Mouse (Mus musculus) adrenal gland, postnatal 10 days (tissue): ENCODE measurements around the gene Runx1. TPM values are rescaled to one million over a fixed set of nuclear protein-coding genes. Genes with fewer than 3 reads are reported as not detected.

ENCODE experiments used
- DNase-seq: peaks from one replicate; pipeline ENCODE4 v3.0.0; 2021; ENCODE audit warnings: mixed read lengths
- long read RNA-seq, 2 experiments: library from polyadenylated mRNA; stranded (forward); transcript quantifications; one replicate each; pipeline ENCODE4 v2.0.0; 2021
- total RNA-seq, 2 experiments: library from RNA; stranded (reverse); gene quantifications; 2 replicates each; pipeline ENCODE4 v1.2.3; 2021

The Runx1 gene
- 1 to 10 TPM; 4.2 to 5.8 TPM for total RNA-seq
- long read RNA-seq, experiment 1, partial matches to known transcripts = 2 of 6 reads
- long read RNA-seq, experiment 1, other reads (novel, unspliced or antisense) = 3 of 6 reads
- long read RNA-seq, experiment 2, partial matches to known transcripts = 1 of 1 reads
- long read RNA-seq, experiment 2, other reads (novel, unspliced or antisense) = 0 of 1 reads

DNA sequence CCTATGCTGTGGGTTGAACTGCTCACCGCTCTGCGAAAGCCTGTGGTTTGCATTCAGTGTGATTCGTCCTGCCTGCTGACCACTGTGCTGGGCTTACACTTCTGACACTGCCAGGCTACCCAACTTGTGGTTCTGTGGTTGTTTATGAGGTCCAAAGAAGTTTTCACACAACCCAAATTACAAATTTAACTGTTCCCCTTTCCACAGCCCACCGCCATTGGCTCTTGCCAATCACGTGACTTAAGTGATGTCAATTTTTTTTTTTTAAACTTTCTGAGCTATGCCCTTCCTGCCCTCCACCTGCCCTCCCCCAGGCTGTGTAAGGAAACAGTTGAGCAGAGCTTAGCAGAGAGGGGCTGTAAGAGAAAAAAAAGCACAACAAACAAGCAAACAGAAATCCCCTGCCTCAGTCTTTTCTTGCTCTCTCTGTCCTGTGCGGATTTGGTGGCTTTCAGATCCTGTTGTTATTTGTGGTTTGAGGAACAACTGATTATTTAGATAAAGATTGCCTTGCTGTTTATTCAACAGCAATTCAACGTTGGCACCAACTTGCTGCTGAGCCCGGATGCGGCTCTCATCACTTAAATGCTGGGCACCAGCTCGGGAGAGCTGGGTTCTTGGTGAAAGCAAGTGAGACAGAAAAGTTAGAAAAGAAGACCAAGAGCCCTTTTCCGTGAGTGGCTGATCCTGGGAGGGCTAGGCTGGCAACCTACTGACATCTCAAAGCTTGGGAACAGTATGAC, at the start of gene Runx1:
Runx1 (minus strand) TSS at position 242 of the 743 bp plus-strand sequence.
- no peak for DNase-seq

DNA sequence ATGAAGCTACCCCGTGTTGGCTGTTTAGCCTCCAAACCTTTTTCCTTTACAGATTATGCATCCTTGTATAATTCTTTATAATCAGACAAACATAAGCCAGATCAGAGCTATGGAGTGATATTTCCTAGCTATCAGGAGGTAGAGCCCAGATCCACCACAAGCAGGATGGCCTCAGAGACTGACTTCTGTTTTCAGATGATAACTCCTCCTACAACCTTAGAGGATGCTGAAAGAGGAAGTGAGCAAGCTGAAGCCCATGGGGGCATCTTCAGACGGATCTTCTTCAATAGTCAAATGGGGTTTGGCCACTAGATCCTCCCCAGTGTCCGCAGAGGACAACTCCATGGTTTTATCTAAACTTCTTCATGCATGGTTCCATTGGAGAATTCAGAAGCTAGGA, 48.1 kb upstream of the Runx1 start:
- DNase-seq = no peak

DNA sequence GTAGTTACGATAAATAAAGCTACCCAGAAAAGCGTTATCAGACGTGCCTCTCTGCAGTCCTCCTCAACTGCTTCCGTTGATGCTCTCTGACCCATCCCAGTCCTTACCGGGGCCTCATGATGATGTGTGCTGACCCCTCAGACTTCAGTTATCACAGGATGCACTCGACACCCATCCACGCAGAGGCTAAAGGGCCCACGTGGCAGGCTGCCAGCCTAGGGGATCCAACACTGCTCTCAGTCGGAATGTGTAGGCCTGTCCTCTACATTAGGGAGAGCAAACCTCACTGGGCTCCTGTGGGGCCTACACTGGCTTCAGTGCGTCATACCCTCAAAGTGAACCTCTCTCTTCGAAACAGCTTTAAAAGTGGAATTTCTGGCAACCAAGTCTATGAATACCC, 45.8 kb upstream of the Runx1 start:
- no peak for DNase-seq

DNA sequence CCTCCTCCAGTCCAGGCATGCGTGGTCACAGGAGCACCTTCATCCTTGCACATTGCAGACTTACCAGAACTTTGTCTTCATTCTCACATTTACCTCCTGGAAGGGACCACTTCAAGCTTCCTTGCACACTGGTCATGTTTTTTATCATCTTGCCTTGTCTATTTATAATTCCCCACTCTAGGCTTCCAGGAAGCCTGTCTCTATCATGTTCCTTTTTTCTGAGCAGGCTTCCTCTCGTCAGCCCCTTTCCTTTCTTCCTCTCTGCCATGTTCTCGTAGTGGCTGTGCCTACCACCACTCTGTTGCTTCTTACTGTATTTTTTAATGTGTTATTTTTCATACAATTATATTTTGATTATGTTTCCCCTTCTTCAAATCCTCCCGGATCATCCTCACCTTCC, 42.6 kb upstream of the Runx1 start:
- no peak for DNase-seq

DNA sequence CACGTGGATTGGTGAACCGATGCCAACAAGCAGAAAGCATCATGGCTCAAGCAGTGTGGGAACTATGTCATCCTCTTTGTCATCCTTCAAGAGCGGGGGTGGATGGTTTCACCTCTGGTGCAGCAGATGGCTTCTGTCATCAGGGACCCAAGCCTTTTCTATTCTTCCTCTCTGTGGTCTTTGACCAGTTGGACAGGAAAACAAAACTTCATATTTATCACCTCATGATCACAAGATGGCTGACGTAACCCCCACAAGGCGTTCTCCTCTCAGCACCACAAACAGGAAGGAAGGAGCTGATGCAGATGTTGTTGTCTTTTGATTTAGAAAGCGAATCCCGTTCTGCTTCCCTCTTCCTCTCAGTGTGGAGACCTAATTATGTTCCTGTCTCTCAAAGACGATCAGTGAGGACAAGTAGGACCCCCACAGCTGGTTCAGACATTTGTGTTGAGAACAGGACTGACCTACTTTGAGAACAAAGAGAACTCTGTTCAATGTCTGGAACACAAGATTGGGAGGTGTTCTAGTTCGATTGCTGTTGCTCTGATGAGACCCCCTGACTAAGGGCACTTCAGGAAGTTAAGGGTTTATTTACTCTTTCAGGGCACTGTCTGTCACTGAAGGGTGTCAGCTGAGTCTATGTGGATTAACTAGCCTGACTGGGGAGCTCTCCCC, 41.4 kb upstream of the Runx1 start:
- DNase-seq = no peak

DNA sequence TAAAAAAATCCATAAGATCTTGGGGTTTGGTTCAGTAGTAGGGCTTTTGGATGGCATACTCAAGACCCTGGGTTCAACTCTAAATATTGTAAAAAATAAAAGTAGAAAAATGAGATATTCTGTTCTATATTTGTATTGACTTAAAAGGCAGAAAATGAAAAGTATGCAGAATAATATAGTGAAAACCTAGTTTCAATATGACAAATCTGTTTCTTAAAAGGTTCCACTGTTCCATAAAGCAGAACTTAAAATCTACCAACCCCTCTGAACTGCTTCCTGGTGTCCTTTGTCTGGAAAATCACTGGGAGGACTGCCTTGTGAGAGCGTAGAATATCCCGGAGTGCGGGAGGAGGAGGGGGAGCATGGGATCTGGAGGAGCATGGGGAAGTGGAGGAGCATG, 39.4 kb upstream of the Runx1 start:
- no peak for DNase-seq

DNA sequence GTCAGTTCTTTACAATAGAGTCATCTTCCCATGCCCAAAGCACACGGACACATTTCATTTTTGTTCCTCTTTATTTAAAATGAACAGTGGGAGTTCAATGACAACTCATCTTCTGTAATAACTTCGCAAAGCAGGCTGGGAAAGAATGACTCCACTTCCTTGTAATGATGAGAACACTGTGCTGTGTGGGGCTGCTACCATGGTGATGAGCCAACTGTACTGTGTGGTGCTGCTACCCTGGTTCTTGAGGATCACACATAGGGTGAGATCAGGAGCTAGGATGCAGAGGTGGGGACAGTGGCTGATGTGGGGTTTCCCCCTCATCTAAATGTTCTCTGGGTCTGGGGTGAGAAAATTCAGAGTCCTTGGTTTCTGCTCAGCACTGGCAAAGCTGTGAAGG, 38.2 kb upstream of the Runx1 start:
- no peak for DNase-seq

DNA sequence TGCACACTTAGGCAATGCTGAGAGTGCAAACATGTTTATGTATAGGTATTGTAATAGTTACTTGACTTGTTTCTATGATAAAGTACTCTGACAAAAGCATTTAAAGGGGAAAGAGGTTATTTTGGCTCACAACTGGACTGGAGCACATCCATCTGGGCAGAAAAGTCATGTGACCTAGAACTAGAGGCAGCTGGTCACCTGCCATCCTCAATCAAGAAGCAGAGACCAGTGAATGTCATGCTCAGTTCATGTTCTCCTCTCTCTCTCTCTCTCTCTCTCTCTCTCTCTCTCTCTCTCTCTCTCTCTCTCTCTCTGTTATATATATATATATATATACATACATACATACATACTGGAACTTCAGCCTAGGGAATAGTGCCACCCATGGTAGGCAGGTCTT, 37.2 kb upstream of the Runx1 start:
- DNase-seq = no peak

DNA sequence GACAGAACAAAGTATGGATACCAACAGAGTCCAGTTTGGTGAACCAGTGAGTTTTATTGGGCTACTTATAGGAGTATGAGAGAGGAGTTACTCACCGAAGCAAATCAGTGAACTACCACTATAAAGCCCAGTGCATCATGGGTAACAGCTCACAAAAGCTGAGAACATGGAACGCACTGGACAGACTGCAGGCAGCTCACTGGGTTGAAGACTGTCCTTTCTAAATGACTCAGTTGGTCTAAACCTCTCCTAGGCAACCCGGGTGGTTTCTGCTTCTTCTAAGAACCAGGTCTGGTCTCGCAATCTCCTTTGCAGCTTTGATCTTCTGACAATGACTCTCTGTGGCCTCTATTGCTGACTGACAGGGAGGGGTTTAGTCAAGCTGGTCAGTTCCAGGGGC, 36.5 kb upstream of the Runx1 start:
- no peak for DNase-seq

DNA sequence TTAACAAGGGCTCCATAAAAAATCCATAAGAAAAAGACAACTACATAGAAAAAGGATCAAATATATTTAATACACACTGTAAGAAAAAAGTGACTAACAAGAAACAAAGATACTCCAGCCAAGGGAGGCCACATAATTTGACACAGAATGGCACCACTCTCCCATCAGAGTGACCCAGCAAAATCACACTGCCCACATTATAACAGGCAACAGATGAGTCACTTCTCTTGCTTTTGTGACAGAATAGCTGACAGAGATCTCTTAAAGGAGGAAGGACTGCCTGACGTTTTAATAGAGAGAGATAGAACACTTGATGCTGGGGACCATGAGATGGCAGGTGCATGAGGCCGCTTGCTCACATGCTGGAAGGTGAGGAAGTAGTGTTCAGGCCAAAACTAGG, 35.6 kb upstream of the Runx1 start:
- no peak for DNase-seq

DNA sequence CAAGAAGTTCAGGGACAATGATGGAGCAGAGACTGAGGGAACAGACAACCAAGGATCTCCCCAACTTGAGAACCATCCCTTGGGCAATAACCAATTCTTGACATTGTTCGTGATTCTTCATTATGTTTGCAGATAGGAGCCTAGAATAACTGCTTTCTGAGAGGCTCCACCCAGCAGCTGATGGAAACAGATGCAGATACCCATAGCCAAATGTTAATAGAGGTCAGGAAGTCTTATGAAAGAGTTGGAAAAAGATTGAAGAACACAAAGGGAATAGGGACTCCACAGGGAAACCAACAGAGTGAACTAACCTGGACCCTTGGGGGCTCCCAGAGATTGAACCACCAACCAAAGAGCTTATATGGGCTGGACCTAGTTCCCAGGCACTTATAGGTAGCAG, 34.7 kb upstream of the Runx1 start:
- no peak for DNase-seq

DNA sequence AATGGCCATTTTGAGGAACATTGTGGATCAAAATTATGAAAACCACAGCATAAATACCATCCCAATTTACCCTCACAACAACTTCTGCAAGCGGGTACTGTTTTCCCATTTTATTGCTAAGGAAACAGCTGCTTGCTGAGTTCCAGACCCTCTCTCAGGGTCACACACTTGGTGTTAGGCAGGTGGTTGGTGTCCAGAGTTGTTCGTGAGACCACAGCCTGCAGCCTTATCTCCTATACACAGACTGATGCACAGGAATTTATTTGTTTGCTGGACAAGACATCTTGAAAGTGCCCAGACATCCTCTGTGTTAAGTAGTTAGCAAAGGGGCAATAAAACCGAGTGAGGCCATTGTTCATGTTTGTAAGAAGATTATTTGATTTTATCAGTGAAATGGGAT, 30.8 kb upstream of the Runx1 start:
- DNase-seq = no peak

DNA sequence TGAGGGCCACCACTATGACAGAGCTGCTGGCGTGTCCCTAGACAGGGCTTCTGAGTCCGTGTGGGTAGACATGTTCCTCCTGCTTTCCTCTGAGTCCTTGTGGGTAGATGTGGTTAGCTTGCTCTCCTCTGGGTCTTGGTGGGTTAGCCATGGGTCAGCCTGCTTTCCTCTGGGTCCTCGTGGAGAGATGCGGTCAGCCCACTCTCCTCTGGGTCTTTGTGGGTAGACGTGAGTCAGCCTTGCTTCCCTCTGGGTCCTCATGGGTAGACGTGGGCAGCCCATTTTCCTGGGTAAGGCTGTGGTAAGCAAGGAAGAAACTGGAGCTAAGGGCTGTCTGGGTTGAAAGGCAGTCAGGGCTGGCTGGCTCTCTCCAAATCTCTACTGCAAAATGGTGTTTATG, 26.3 kb upstream of the Runx1 start:
- no peak for DNase-seq

DNA sequence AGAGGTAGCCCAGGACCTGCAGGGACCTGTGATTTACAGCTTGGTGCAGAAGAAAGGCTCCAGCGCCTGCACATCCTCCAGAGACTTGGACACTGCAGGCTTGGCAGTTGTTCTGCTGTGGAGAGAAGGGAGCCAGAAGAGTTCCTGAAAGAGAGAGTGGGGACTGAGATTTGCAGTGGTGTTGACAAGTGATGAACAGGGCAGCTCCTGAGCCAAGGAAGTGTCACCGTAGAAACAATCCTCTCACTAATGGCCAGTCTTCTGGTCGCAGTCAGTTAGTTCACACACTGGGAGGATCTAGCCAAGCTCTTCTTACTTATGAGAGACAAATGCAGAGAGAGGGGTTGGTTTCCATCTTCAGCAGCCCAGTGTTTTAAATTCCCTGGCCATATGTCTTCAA, 24.5 kb upstream of the Runx1 start:
- DNase-seq = no peak

DNA sequence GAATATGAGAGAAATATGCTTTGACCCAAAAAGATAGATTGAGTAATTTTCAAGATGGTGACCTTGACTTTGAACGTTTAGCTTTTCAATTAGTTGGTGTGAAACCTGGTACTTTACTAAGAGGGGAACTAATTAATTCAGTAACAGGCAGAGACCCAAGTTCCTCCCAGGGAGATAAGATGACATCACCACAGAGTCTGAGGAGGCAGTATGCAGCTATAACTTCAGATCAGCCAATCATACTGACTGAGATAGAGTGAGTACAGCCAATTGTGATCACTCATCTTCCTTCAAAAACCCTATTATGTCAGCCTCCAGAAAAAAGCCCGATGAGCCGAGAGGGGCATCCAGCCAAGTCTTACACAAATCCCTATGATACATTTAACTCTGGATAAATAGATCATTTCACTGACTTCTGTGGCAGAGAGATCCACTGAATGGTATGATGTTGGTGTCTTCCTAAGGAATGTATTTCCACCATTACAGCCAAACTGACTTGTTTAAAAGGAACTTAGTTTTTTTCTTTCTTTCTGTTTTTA, 21.9 kb upstream of the Runx1 start:
- peak; percentile 38 for DNase-seq

DNA sequence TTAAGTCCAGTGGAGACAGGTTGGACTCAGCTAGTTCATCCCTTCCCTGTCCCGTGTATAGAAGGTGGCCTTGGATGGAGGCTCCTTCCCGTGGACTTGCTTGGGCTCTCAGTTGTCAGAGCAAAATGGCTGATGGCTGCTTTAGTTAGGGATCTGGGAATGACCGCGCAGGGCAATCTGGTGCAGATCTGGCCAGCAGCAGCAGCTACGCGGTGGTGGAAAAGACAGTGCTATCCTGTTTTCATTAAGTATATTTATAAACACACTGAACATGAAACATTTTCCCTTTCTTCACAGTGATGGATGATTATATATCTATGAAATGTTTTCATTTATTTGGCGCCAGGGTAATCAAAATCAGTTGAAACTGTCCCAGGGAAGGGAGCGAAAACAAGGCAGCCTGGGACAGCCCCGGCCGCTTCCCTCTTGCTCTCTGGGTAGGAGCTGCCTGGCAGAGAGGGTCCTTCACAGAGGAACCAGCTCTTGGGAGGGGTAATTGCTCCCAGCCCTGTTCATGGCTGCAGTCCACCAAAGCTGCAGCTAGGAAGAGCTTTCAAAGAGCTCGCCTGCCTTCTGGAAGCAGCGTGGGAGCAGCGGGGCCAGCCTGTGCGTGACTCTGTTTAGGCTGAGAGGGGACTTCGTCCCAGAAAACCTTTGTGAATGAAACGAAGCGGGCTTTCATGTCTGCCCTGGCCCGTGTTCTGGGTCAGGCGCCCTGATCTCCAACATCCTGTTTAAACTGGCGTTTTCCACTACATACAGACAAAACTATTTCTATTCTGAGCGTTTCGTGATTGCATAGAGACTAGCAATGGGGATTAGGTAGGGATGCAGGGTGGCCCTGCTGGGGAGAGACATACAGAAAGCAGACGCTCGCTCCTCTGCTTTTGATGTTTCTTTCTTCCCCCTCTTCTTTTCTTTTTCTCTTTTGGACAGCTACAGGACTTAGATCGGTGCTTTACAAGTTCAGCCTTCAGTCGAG, 19.6 kb upstream of the Runx1 start:
- DNase-seq = no peak

DNA sequence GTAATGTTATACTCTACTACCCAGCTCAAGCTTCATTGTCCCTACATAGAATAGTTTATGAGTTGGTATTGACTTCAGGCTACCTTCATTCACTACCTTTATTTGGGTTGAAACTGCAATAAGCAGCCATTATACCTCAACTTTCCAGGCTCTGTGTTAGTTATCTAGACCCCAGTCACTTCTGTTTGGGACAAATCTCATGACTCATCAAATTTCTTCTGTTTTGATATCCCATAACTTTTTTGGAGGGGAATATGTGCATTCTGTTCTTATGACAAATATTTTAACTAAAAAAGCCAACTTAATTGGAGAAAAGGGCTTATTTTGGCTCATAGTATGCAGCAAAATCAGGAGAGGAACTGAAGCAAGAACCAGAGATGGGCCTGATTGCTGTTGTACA, 12.8 kb upstream of the Runx1 start:
- no peak for DNase-seq

DNA sequence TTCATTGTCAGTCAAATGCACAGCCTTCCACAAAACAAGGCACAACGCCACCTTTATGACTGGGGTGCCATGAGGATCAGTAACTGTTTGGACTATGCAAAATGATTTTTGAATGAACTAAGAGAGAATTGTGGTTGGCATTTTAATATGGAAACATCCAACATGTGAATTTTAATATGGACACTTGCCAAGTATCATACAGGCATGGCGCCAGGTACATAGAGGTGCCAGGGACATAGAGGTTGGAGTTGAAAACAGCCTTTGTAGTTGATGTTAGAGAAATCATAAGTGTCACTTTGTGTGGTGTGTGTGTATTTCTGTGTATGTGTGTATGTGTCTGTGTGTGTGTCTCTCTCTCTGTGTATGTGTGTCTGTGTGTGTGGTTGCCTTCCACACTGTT, 5.4 kb upstream of the Runx1 start:
- DNase-seq = peak; percentile 32

DNA sequence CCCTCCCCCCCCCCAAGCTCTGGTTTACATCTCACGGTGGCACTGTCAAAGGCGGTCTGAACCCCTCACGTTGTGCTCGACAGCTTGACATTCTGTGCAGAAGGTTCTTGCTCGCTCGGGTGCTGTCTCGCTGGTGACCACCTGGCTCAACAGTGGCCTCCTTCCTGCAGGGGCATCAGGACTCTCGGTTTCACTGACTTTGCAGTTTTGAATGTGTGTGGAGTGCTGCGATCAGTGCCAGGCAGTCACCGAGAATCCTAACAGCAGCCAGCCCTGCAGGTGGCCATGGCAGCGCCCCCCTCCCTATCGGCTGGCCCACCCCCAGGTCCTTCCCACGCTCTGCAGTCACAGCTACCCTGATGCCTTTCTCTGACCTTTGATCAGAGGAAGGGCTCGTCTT, 4.5 kb upstream of the Runx1 start:
- no peak for DNase-seq

DNA sequence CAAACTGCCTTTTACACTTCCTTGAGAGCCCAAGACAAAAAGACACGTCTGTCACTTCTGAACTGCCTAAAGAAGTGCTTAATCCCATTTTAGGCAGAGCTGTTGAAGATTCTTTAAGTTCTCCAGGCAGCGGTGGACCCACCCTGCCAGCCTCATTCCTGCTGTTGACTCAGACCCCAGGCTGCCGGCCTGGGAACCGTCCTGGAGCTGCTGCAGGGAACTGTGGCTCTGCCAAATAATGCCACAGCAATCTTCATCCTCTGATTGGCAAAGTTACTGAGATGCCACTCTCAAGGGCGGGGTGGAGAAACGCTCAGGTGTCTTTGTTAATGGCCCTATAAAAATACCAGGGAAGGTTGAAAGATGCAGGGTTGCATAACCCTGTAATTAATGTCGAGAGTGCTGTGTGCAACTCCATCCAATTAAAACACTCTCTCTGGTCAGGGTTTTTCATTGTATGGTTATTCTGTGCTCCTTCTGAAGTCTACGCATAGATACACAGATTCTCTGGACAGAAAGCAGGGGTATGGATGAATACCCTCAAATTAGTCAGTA, 2.4 kb upstream of the Runx1 start:
- no peak for DNase-seq

DNA sequence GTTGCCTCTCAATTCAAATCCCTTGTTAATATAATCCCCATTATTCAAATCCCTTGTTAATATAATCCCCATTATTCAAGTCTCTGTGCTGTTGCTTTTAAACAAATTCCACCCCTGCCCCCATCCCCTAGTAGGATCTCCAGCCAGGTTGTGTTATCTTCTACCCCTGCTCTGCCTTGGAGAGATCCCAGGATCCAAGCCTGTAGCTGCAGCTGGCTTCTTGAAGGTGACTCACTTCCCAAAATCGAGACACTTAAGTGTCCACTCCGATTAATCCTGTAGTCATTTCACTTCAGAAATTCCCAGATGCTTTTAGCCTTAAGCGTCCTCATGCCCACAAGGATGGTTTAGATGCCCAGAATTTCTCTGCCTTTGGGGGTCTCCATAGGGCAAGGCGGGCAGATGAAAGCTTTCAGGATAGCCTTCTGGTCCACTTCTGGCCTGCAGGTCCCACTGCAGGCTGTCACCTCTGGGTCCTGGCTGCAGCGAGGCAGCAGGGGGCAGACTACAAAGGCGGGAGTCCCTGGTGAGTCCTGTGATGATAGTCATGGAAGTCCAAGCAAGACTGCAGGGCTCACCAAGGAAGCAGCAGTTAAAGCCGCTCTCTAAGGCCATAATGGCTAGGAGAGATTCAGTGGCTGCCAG, 1.8 kb upstream of the Runx1 start:
- DNase-seq = peak; percentile 57

DNA sequence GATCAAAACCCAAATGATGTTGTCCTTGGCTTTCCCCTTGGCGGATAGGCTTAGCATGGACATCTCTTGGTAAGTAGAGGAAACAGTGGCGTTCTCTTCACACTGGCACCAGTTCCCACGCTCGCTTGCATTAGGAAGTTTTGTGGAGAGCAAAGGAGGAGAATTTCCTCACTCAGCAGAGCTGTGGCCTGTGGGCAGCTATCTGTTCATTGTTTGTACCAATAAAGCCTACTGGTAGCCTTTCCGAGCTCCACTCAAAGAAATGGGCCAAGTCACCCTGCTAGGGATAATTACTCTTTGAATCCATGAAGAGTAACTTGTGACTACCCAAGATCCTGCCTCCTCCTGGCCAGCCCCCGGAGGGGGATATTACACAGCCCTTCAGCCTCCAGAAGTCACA, 734 bp upstream of the Runx1 start:
- no peak for DNase-seq
